Mouse (Mus musculus): ENCODE results near the gene Tnfaip8l1. TPM values are rescaled to one million over a fixed set of nuclear protein-coding genes. Genes with fewer than 3 reads are reported as not detected.

The Tnfaip8l1 gene
- total RNA-seq, 2 experiments from 2014 or later: 4.6 to 6.1 TPM

GRCm38 (mm10) chr17:56218377-56219191 lies 56.3 kb downstream of the Tnfaip8l1 start, which contains the start of gene Dpp9:
TSS of gene Dpp9 (minus strand) at chr17:56218905.
- DNase-seq (ENCODE audit: low spot score in 2 of 2): peak; percentile 91 to 95

GRCm38 (mm10) chr17:56219251-56219650 lies 57.0 kb downstream of the Tnfaip8l1 start:
- no peak for DNase-seq (ENCODE audit: low spot score in 2 of 2)

GRCm38 (mm10) chr17:56219805-56220204 lies 57.5 kb downstream of the Tnfaip8l1 start:
- DNase-seq (ENCODE audit: low spot score in 2 of 2): no peak

Small RNAs within 50 kb of the gene (microRNA-seq; reads per million reads assigned to microRNA genes)
- 0 reads per million in 2 experiments for gene Gm44397

Other genes starting within 250 kb of the Tnfaip8l1 start
- 1 to 10 TPM; 2.9 to 3.6 TPM for gene Zfp119b, start 213.0 kb upstream of the Tnfaip8l1 start, total RNA-seq (2021)
- 1 to 10 TPM; 1.4 to 1.5 TPM for gene Ebi3, start 209.8 kb upstream of the Tnfaip8l1 start, total RNA-seq (2021)
- 10 to 100 TPM; 16.9 to 17.5 TPM for gene Yju2, start 203.4 kb upstream of the Tnfaip8l1 start, total RNA-seq (2021)
- gene Shd, start 192.0 kb upstream of the Tnfaip8l1 start, total RNA-seq (2021): 10 to 100 TPM; 21.1 to 21.2 TPM
- 10 to 100 TPM; 68.1 to 68.2 TPM for gene Fsd1, start 176.0 kb upstream of the Tnfaip8l1 start, total RNA-seq (2021)
- gene Stap2, start 156.9 kb upstream of the Tnfaip8l1 start, total RNA-seq (2021): 1 to 10 TPM; 1.4 to 2.1 TPM
- gene Mpnd, start 156.8 kb upstream of the Tnfaip8l1 start, total RNA-seq (2021): 100 to 1,000 TPM; 106 to 111 TPM
- gene Sh3gl1, start 125.8 kb upstream of the Tnfaip8l1 start, total RNA-seq (2021): 10 to 100 TPM; 53.9 to 57.8 TPM
- 1 to 10 TPM; 2.0 to 3.0 TPM for gene Chaf1a, start 122.0 kb upstream of the Tnfaip8l1 start, total RNA-seq (2021)
- gene Ubxn6, start 87.4 kb upstream of the Tnfaip8l1 start, total RNA-seq (2021): 10 to 100 TPM; 85.7 to 90.6 TPM
- 100 to 1,000 TPM; 105 to 107 TPM for gene Hdgfl2, start 82.8 kb upstream of the Tnfaip8l1 start, total RNA-seq (2021)
- gene Plin4, start 52.7 kb upstream of the Tnfaip8l1 start, total RNA-seq (2021): 10 to 100 TPM; 16.3 to 16.9 TPM
- 1 to 10 TPM in 1 of 2 experiments, under 1 TPM in 1; 0.67 to 1.1 TPM for gene Plin5, start 44.9 kb upstream of the Tnfaip8l1 start, total RNA-seq (2021)
- gene Lrg1, start 40.5 kb upstream of the Tnfaip8l1 start, total RNA-seq (2021): 1 to 10 TPM in 1 of 2 experiments, under 1 TPM in 1; 0.61 to 1.0 TPM
- gene Sema6b, start 22.1 kb upstream of the Tnfaip8l1 start, total RNA-seq (2021): 100 to 1,000 TPM; 128 to 130 TPM
- gene Mydgf, start 21.4 kb downstream of the Tnfaip8l1 start, total RNA-seq (2021): 10 to 100 TPM; 41.7 to 44.3 TPM
- gene Dpp9, start 56.4 kb downstream of the Tnfaip8l1 start, total RNA-seq (2021): 10 to 100 TPM; 61.7 to 63.8 TPM
- gene Fem1a, start 94.3 kb downstream of the Tnfaip8l1 start, total RNA-seq (2021): 10 to 100 TPM; 35.3 TPM
- 1 to 10 TPM; 7.9 to 8.2 TPM for gene Ticam1, start 114.3 kb downstream of the Tnfaip8l1 start, total RNA-seq (2021)
- 10 to 100 TPM; 19.1 to 21.8 TPM for gene Plin3, start 130.4 kb downstream of the Tnfaip8l1 start, total RNA-seq (2021)
- gene Arrdc5, start 137.8 kb downstream of the Tnfaip8l1 start, total RNA-seq (2021): not detected
- under 1 TPM; 0.48 to 0.50 TPM for gene Uhrf1, start 140.8 kb downstream of the Tnfaip8l1 start, total RNA-seq (2021)
- gene Kdm4b, start 163.6 kb downstream of the Tnfaip8l1 start, total RNA-seq (2021): 10 to 100 TPM; 77.3 to 83.1 TPM